Mouse (Mus musculus) gastrocnemius, adult 18-20 months (tissue): ENCODE data around the gene Baz1b. TPM values are rescaled to one million over a fixed set of nuclear protein-coding genes. Genes with fewer than 3 reads are reported as not detected.
A peak's percentile ranks its signal among the peaks of the same experiment; 100 is the strongest.

Experiments used
- DNase-seq: peaks from one replicate; pipeline ENCODE4 v3.0.0; 2021; ENCODE audit warnings: low spot score
- microRNA-seq: library from miRNA; unstranded; fragments of <30 nt; microRNA quantifications from one replicate; pipeline ENCODE4 v1.2.0, GENCODE M21; 2021
- total RNA-seq, 2 experiments: library from RNA; stranded (reverse); gene quantifications; 2 replicates each; pipeline ENCODE4 v1.2.3; 2021

Gene Baz1b
- total RNA-seq, 2 experiments from 2014 or later, result 32.9 to 34.8 TPM

DNA sequence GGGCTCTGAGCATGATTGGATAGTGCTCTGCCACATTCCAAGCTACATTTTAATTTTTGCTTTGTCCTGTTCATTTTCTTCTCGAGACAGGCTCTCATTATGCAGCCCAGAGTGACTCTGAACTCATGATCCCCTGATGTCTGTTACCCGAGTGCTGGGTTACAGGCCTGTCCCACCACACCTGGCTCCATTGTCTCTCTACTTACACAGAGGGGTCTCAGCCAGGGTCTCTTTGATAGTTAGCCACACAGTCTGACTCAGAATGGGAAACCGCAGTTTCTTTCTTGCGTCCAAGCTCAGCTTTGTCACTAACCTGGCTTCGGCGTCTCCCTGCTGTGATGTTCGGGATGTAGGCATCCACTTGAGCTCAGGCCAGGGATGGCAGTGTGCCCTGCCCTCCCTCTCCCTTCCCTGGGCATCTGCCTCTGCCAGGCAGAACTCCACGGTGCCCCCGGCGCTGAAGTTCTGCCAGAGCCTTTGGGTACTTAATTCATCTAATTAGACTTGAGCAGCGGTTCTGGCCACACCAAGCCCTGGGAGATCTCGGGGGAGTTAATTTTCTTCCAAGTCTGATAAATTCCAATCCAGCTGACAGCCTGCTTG, 84.6 kb downstream of the Baz1b start:
- DNase-seq, result no peak

DNA sequence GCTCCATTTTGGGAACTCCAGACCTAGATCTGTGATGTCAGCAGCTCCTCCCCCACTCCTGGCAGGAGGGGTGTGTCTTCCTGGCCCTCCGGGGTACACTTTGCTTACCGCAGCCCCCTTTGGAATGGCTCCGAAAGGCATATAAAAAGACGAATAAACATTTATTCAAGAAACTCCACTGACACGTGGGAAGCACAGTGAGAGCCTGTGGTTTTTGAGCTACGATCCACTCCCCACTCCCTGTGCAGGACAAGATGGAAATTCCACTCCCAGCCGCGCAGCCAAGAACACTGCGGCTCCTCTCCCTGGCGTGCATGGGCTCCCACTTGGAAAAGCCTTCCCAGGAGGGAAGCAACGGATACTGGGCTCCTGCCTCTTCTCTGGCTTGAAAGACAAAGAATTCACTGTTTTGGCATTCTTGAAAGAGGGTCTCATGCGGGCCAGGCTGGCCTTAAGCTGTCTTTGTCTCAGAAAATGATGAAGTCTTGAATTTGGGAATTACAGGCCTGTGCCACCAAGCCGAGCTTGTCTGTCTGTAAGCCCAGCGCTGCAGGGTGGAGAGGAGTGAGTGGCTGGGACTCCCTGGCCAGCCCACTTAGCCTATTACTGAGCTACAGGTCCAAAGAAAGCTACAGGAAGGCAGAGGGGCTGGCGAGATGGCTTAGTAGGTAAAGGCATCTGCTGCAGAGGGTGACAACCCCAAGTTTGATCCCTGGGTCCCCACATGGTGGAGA, 87.8 kb downstream of the Baz1b start:
- DNase-seq, result no peak

DNA sequence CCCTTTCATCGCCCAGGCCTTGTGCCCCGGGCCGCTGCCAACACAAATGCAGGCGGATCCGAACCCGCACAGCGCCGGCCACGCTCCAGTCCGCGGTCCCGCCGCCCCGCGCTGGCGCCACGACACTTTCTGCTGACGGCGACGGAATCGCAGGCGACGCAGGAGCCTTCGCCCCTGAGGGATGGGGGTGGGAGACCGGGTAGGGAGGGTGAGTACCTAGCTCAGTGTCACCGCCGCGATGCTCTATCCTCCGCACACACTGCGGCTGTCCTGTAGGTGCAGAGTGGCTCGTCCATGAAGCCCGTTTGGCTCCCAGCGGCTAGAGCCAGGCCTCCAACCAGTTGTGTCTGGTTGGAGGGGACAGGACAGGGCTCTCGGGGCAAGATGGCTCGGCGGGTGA, 89.5 kb downstream of the Baz1b start:
- no peak for DNase-seq

DNA sequence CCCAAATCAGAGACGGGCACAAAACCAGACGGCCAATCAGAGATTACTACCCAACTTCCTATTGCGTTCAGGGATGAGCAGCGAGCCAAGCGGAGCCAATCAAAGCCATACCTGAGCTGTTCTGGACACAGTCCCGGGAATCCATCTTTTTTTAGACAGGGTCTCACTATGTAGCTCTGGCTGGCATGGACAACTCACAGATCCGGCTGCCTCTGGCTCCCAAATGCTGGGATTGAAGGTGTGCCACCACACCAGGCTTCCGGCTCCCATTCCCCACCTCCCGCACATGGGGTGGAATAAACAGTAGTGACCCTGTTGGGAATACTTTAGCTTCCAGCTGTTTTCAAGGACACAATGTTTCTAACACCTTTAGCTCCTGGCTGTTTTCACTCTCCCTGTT, 93.2 kb downstream of the Baz1b start:
- DNase-seq, result no peak

DNA sequence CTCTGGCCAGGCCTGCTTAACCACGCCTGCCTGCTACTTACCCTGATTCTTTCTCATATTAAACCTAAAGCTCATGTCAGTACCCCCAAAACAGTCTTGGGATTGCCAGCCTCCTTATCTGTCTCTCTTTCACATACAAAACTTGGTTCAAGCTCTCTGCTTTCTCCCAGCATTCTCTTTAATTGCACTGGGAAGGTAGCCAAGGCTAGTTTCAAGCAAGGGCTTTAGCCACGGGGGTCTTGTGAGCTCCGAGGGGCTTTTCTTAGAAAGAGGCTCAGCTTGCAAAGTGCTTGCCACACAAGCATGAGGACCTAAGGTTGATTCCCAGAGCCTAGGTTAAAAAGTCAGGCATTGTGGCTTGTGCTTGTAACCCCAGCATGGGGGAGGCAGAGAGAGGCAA, 98.1 kb downstream of the Baz1b start:
- no peak for DNase-seq

DNA sequence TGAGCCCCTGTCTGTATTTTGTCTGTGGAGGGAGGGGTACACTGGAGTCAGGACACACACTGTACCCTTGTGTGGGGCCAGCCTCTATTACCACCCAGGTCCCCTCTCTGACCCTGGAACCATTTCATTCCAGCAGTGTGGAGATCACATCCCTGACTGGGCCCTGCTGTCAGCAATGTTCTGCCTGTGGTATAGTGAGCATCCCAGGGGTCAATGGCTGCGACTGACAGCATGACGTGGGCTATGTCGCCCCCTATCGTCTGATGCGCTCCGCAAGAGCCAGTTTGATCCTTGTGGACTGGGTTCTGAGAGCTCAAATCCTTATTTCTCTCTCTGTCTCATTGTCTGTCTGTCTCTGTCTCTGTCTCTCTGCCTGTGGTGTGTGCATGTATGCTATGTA, 99.1 kb downstream of the Baz1b start:
- DNase-seq, result peak; percentile 81

DNA sequence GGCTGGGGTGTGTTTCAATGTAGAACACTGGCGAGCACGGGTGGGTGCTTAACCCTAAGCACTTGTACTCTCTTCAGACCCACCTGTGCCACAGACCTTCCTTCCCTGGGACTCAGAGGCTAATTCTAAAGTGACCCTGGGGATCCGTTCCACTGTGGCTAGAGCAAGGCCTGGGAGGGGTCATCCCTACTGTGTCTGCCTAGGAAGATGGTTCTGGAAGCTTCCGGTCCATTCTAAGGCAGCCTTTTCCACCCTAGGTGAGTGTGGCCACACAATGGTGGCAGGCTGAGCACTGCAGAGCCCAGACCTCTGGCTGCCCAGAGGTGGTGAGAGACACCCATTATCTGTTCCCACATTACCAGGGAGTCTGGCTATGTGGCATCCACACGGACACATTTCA, 99.9 kb downstream of the Baz1b start:
- no peak for DNase-seq

DNA sequence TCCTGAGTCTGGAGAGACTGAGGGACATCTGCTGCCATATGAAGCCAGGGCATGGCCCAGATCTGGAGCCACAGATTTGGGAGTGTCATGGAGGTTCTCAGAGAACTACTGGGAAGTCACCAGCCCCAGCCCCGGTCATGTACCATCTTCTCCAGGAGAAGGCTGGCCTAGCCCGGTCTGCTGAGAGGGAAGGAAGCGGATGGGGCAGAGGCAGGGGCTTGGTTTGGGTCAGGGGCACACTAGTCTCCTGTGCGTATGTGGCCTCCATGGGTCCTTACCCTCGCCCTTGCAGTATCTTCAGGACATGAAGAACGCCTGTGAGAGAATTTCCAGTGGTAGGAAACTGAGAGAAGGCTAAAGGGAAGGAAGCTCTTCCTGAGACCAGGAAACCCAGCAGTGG, 103.6 kb downstream of the Baz1b start:
- DNase-seq, result no peak

DNA sequence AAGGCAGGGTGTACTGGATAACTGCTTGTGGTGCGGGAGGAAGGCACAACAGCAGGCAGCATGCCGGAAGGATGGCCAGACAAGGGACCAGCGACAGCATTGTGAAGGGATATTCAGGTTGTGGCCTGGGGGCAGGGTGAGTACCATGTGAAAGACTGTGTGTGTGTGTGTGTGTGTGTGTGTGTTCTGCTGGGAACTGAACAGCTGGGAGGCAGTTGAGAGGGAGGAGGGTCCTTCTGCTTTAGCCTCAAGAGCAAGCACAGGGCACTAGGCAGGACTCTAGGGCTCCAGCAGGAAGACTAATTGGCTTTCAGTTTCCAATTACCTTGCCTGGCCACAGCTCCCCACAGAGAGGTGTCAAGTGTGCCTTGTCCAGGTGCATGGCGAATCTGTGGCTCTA, 104.1 kb downstream of the Baz1b start:
- DNase-seq, result no peak

DNA sequence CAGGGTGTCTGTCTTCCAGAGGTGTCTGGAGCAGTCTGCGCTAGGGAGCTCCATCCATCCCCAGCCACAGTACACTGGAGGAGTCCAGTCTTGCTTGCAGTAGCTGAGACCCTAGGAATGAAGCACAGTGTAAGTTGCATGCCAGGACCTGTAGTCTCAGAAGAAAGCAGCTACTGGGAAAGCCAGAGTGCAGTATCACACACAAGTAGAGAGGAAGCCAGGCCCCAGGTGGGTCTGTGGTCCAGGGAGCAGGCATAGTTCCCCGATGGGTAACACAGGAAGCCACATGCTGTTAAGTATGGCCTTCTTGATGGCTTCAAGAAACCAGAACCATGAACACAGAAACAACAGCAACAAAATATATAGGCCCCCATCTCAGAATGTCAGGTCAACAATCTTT, 104.9 kb downstream of the Baz1b start:
- no peak for DNase-seq

Small RNA genes lying within 50 kb of the gene (microRNA-seq; reads per million reads assigned to microRNA genes)
- gene Gm25315, result not detected

Other genes starting within 250 kb of the Baz1b start
- not detected for gene Cldn4, start 240.3 kb upstream of the Baz1b start, total RNA-seq
- gene Cldn3, start 201.1 kb upstream of the Baz1b start, total RNA-seq, result under 1 TPM; 0.18 to 0.36 TPM
- 10 to 100 TPM; 45.1 to 49.8 TPM for gene Abhd11, start 178.1 kb upstream of the Baz1b start, total RNA-seq
- under 1 TPM; 0.18 to 0.40 TPM for gene Stx1a, start 163.8 kb upstream of the Baz1b start, total RNA-seq
- gene Dnajc30, start 123.1 kb upstream of the Baz1b start, total RNA-seq, result 10 to 100 TPM; 26.7 to 28.1 TPM
- gene Bud23, start 122.3 kb upstream of the Baz1b start, total RNA-seq, result 10 to 100 TPM; 28.2 to 35.7 TPM
- under 1 TPM; 0.25 to 0.52 TPM for gene Vps37d, start 109.0 kb upstream of the Baz1b start, total RNA-seq
- 10 to 100 TPM; 54.5 to 64.1 TPM for gene Mlxipl, start 97.4 kb upstream of the Baz1b start, total RNA-seq
- gene Tbl2, start 37.6 kb upstream of the Baz1b start, total RNA-seq, result 1 to 10 TPM; 7.0 to 7.6 TPM
- gene Bcl7b, start 19.0 kb upstream of the Baz1b start, total RNA-seq, result 10 to 100 TPM; 26.3 to 31.3 TPM
- gene Fzd9, start 64.0 kb downstream of the Baz1b start, total RNA-seq, result 10 to 100 TPM; 29.0 to 51.7 TPM
- not detected for gene Fkbp6, start 162.8 kb downstream of the Baz1b start, total RNA-seq
- not detected for gene Trim50, start 166.0 kb downstream of the Baz1b start, total RNA-seq
- gene Nsun5, start 182.7 kb downstream of the Baz1b start, total RNA-seq, result 1 to 10 TPM; 6.4 to 6.7 TPM
- gene Pom121, start 207.3 kb downstream of the Baz1b start, total RNA-seq, result 10 to 100 TPM; 10.0 to 10.9 TPM